Mouse (Mus musculus) cortical plate, adult 2 months (tissue): Measurements from ENCODE around the gene Galnt2.

ENCODE experiments used
- CTCF ChIP-seq: fragments of 200-500 bp; IDR thresholded peaks from 2 replicates; pipeline ENCODE4 v1.5.1; 2011; ENCODE audit warnings: mild to moderate bottlenecking, control low read depth, low read length; ENCODE audit not compliant: insufficient read depth; ENCODE audit errors: extremely low read depth
- POLR2A ChIP-seq: fragments of 200-500 bp; IDR thresholded peaks from 2 replicates; pipeline ENCODE4 v1.6.1; 2011; ENCODE audit warnings: mild to moderate bottlenecking, low read length, control low read depth; ENCODE audit not compliant: insufficient read depth; ENCODE audit errors: extremely low read depth

- no peak for TF ChIP-seq POLR2A
- TF ChIP-seq CTCF, result no peak
These were observed 142.6 kb downstream of the Galnt2 start for GRCm38 (mm10) chr8:124373753-124374152.
